Mouse (Mus musculus): ENCODE measurements around the gene Acot3. TPM values are rescaled to one million over a fixed set of nuclear protein-coding genes. Genes with fewer than 3 reads are reported as not detected.

Acot3 gene
- polyA plus RNA-seq (2017; shearing (Covaris generic)) = 0.12 TPM

GRCm38 (mm10) chr12:84051937-84052474 lies at the start of gene Acot3:
Gene Acot3, plus strand, starts transcription at chr12:84052144.

GRCm38 (mm10) chr12:84009171-84009965 lies 42.6 kb upstream of the Acot3 start, which contains the start of gene Acot1:
Gene Acot1, plus strand, starts transcription at chr12:84009490.

GRCm38 (mm10) chr12:84038241-84038640 lies 13.7 kb upstream of the Acot3 start, which contains the start of gene Acot4:
Gene Acot4, plus strand, starts transcription at chr12:84038379.

DNA sequence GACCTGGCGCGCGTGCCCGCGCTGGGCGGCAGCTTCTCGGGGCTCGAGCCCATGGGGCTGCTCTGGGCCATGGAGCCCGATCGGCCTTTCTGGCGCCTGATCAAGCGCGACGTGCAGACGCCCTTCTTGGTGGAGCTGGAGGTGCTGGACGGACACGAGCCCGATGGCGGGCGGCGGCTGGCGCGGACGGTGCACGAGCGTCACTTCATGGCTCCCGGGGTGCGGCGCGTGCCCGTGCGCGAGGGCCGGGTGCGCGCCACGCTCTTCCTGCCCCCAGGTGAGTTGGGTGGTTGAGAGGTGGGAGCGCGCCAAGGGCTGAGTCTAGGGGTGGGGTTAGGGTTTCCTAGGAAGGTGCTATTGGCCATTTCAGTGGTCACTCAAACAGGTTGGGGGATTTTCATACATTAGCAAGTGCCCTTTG lies 13.2 kb upstream of the Acot3 start, which contains the start of gene Gm49366:
TSS of gene Gm49366 (plus strand) at position 245 of the 421 bp plus-strand sequence.

GRCm38 (mm10) chr12:84068986-84069385 lies 17.0 kb downstream of the Acot3 start, which contains the start of gene Acot5:
Gene Acot5, plus strand, starts transcription at chr12:84069325.

GRCm38 (mm10) chr12:84100604-84101492 lies 48.9 kb downstream of the Acot3 start, which contains the start of gene Acot6:
Gene Acot6, plus strand, starts transcription at chr12:84100654.

Other genes with a start within 250 kb of the Acot3 start
- 45.8 TPM for gene Numb, start 130.2 kb upstream of the Acot3 start, polyA plus RNA-seq (2017; shearing (Covaris generic))
- 24.7 TPM for gene Riox1, start 101.5 kb upstream of the Acot3 start, polyA plus RNA-seq (2017; shearing (Covaris generic))
- gene Heatr4, start 67.3 kb upstream of the Acot3 start, polyA plus RNA-seq (2017; shearing (Covaris generic)) = not detected
- 14.7 TPM for gene Acot2, start 64.3 kb upstream of the Acot3 start, polyA plus RNA-seq (2017; shearing (Covaris generic))
- gene Acot1, start 42.7 kb upstream of the Acot3 start, polyA plus RNA-seq (2017; shearing (Covaris generic)) = not detected
- 0.16 TPM for gene Acot4, start 13.8 kb upstream of the Acot3 start, polyA plus RNA-seq (2017; shearing (Covaris generic))
- not detected for gene Gm49366, start 13.2 kb upstream of the Acot3 start, polyA plus RNA-seq (2017; shearing (Covaris generic))
- not detected for gene Acot5, start 17.2 kb downstream of the Acot3 start, polyA plus RNA-seq (2017; shearing (Covaris generic))
- 2.3 TPM for gene Acot6, start 48.5 kb downstream of the Acot3 start, polyA plus RNA-seq (2017; shearing (Covaris generic))
- gene Dnal1, start 62.2 kb downstream of the Acot3 start, polyA plus RNA-seq (2017; shearing (Covaris generic)) = 0.80 TPM
- gene Pnma1, start 96.3 kb downstream of the Acot3 start, polyA plus RNA-seq (2017; shearing (Covaris generic)) = 0.16 TPM
- 189 TPM for gene Elmsan1, start 166.7 kb downstream of the Acot3 start, polyA plus RNA-seq (2017; shearing (Covaris generic))
- gene Ptgr2, start 233.1 kb downstream of the Acot3 start, polyA plus RNA-seq (2017; shearing (Covaris generic)) = 21.2 TPM